Mouse (Mus musculus) heart, postnatal 0 days (tissue): ENCODE measurements around the gene Thy1. TPM values are rescaled to one million over a fixed set of nuclear protein-coding genes. Genes with fewer than 3 reads are reported as not detected.

Experiments used
- ATAC-seq: fragments of 200-750 bp; cut with Nextera tagmentation; 2 replicates; pipeline ENCODE4 v1.8.0; 2017; ENCODE audit warnings: low read depth, moderate number of reproducible peaks, moderate library complexity; ENCODE audit not compliant: insufficient read depth
- DNase-seq: peaks from one replicate; pipeline ENCODE4 v3.0.0-alpha.2; 2016; ENCODE audit warnings: low spot score
- H3K27ac ChIP-seq: fragments of 300-500 bp; sonication (generic); 2 replicates; pipeline ENCODE4 v1.5.1; 2014; ENCODE audit warnings: low read depth, mild to moderate bottlenecking
- H3K27me3 ChIP-seq: fragments of 300-500 bp; sonication (generic); 2 replicates; pipeline ENCODE4 v1.6.1; 2014; ENCODE audit warnings: low read length, mixed read lengths; ENCODE audit not compliant: control insufficient read depth, insufficient read depth
- H3K36me3 ChIP-seq: fragments of 300-500 bp; sonication (generic); replicated peaks from 2 replicates; pipeline ENCODE4 v1.6.1; 2014; ENCODE audit warnings: low read length, mixed read lengths; ENCODE audit not compliant: control insufficient read depth, insufficient read depth
- H3K4me1 ChIP-seq: fragments of 300-500 bp; sonication (generic); 2 replicates; pipeline ENCODE4 v1.6.1; 2014; ENCODE audit warnings: antibody characterized with exemption; ENCODE audit not compliant: control insufficient read depth, insufficient read depth
- H3K4me2 ChIP-seq: fragments of 300-500 bp; sonication (generic); 2 replicates; pipeline ENCODE4 v1.6.1; 2014; ENCODE audit warnings: low read depth, mild to moderate bottlenecking, low read length, moderate library complexity
- H3K4me3 ChIP-seq: fragments of 300-500 bp; sonication (generic); 2 replicates; pipeline ENCODE4 v1.5.1; 2014; ENCODE audit warnings: low read depth, low read length
- H3K9ac ChIP-seq: fragments of 300-500 bp; sonication (generic); replicated peaks from 2 replicates; pipeline ENCODE4 v1.6.1; 2014; ENCODE audit warnings: low read depth, low read length, mixed read lengths
- H3K9me3 ChIP-seq: fragments of 300-500 bp; sonication (generic); replicated peaks from 2 replicates; pipeline ENCODE4 v1.6.1; 2016; ENCODE audit warnings: low read length; ENCODE audit not compliant: control insufficient read depth
- CTCF ChIP-seq: IDR thresholded peaks from 2 replicates; pipeline ENCODE4 v1.5.1; 2016; ENCODE audit warnings: antibody characterized with exemption, control low read depth, low read depth
- EP300 ChIP-seq: IDR thresholded peaks from 2 replicates; pipeline ENCODE4 v1.6.1; 2016; ENCODE audit warnings: antibody characterized with exemption, low read depth
- WGBS: fragments of 180-500 bp; shearing (Covaris S2); extraction: QIAGEN DNeasy Blood & Tissue Kit; methylation state at CpG from one replicate; pipeline ENCODE4 v1.1.7; 2014; 5-methylcytosine and 5-hydroxymethylcytosine counted together
- polyA plus RNA-seq: library from polyadenylated mRNA; unstranded; fragments of >200 nt; fragmentation: Nextera tagmentation; extraction: Ambion mirVana; gene quantifications from 2 replicates; pipeline ENCODE4 v1.2.1, GENCODE M21; 2015
- total RNA-seq: library from RNA; depleted of rRNA; stranded (reverse); fragments of >200 nt; gene quantifications from 2 replicates; pipeline ENCODE4 v1.2.3, GENCODE M21; 2014; ENCODE audit warnings: low replicate concordance

The Thy1 gene
- total and polyA plus RNA-seq, 2 experiments from 2014 or later, result 3.6 to 6.3 TPM

GRCm38 (mm10) chr9:44007323-44007722 lies 35.9 kb upstream of the Thy1 start:
- H3K4me2 ChIP-seq, result no peak overlapping the region
- no peaks in the 10 kb centered on the region for H3K9me3 ChIP-seq
- DNase-seq (no peak), ATAC-seq (no peak)
- H3K4me3 ChIP-seq, result no peak overlapping the region
- WGBS, result 43% methylated on average over 2 of the region's 2 CpGs
- H3K36me3 ChIP-seq, result no peaks in the 10 kb centered on the region
- H3K27me3 ChIP-seq, result no peaks in the 10 kb centered on the region
- no peak overlapping the region for H3K27ac ChIP-seq
- H3K4me1 ChIP-seq, result no peaks in the 10 kb centered on the region
- no peak overlapping the region for H3K9ac ChIP-seq
- no peak for TF ChIP-seq CTCF
- TF ChIP-seq EP300, result no peak

- H3K27ac ChIP-seq, result no peak overlapping the region
- no peaks in the 10 kb centered on the region for H3K27me3 ChIP-seq
- H3K4me1 ChIP-seq, result no peaks in the 10 kb centered on the region
- 72% methylated on average over 3 of the region's 3 CpGs for WGBS
- H3K4me2 ChIP-seq, result no peak overlapping the region
- DNase-seq (no peak), ATAC-seq (no peak)
- no peaks in the 10 kb centered on the region for H3K9me3 ChIP-seq
- no peak for TF ChIP-seq CTCF
- no peak for TF ChIP-seq EP300
- H3K36me3 ChIP-seq, result no peaks in the 10 kb centered on the region
- H3K9ac ChIP-seq, result no peak overlapping the region
- H3K4me3 ChIP-seq, result no peak overlapping the region
Observed at GRCm38 (mm10) chr9:44007991-44008390, 35.2 kb upstream of the Thy1 start.

- 68% methylated on average over 3 of the region's 3 CpGs for WGBS
- Histone ChIP-seq H3K9me3 (no peaks in the 10 kb centered on the region), H3K4me3 (no peak overlapping the region), H3K27ac (no peak overlapping the region; the same call in 1 of the 2 replicates), H3K9ac (no peak overlapping the region), H3K4me2 (no peak overlapping the region), H3K27me3 (no peaks in the 10 kb centered on the region), H3K4me1 (no peaks in the 10 kb centered on the region), H3K36me3 (no peaks in the 10 kb centered on the region)
- no peak for TF ChIP-seq EP300
- peak; percentile 2; the same call in 1 of the 2 replicates for TF ChIP-seq CTCF
- DNase-seq, result no peak
- no peak for ATAC-seq
Observed at GRCm38 (mm10) chr9:44010900-44011299, 32.3 kb upstream of the Thy1 start.

- Histone ChIP-seq H3K27ac (peak overlapping the region; percentile 11; the same call in 1 of the 2 replicates), H3K4me1 (no peaks in the 10 kb centered on the region), H3K36me3 (no peaks in the 10 kb centered on the region), H3K4me3 (no peak overlapping the region), H3K4me2 (no peak overlapping the region), H3K27me3 (no peaks in the 10 kb centered on the region), H3K9me3 (no peaks in the 10 kb centered on the region), H3K9ac (no peak overlapping the region)
- TF ChIP-seq EP300, result no peak
- no peak for TF ChIP-seq CTCF
- WGBS, result 58% methylated on average over 5 of the region's 5 CpGs
- ATAC-seq (no peak), DNase-seq (no peak)
Observed at GRCm38 (mm10) chr9:44011668-44012067, 31.5 kb upstream of the Thy1 start.

- TF ChIP-seq CTCF (no peak), EP300 (no peak)
- Histone ChIP-seq H3K4me2 (no peak overlapping the region), H3K4me3 (no peak overlapping the region), H3K9me3 (no peaks in the 10 kb centered on the region), H3K4me1 (no peaks in the 10 kb centered on the region), H3K36me3 (no peaks in the 10 kb centered on the region), H3K9ac (no peak overlapping the region), H3K27ac (peak overlapping the region; percentile 25; the same call in 1 of the 2 replicates), H3K27me3 (no peaks in the 10 kb centered on the region)
- WGBS, result 67% methylated on average over 6 of the region's 6 CpGs
- ATAC-seq (no peak), DNase-seq (no peak)
Observed at GRCm38 (mm10) chr9:44012164-44012563, 31.0 kb upstream of the Thy1 start.

- ATAC-seq (no peak), DNase-seq (no peak)
- Histone ChIP-seq H3K4me3 (no peak overlapping the region), H3K9ac (no peak overlapping the region; the same call in 1 of the 2 replicates), H3K9me3 (no peaks in the 10 kb centered on the region), H3K36me3 (no peaks in the 10 kb centered on the region), H3K4me1 (no peaks in the 10 kb centered on the region), H3K27ac (peak overlapping the region; percentile 25; the same call in 1 of the 2 replicates), H3K4me2 (no peak overlapping the region; the same call in 1 of the 2 replicates), H3K27me3 (no peaks in the 10 kb centered on the region)
- 23% methylated on average over 8 of the region's 8 CpGs for WGBS
- TF ChIP-seq CTCF (no peak), EP300 (no peak)
Observed at GRCm38 (mm10) chr9:44012761-44013301, 30.4 kb upstream of the Thy1 start.
